Mouse (Mus musculus): ENCODE results near the gene Olfr967.
"Not testable (repeated sequence)": the region's sequence is repeated elsewhere in the genome, so short reads cannot be mapped to it uniquely, and the experiment has no call there.

Olfr967 gene

DNA sequence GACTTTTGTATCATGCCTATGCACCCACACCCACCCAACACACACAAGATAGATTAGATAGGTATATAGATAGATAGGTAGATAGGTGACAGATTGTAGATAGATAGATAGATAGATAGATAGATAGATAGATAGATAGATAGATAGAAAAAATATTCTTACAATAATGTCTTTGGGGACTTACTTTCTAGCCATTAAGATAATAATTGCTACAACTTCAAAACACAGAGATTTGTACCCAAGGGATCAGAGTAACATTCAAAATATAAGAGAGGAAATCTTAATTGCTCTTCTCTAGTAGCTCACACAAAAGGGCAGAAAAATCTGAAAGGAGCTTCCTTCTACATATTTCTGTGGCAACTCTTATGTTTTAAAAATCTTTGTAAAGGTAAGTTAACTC is at the start of gene Olfr967:
Olfr967 (plus strand) TSS at position 301 of the 400 bp plus-strand sequence.
- DNase-seq (ENCODE audit: low read depth, low spot score), result no peak

DNA sequence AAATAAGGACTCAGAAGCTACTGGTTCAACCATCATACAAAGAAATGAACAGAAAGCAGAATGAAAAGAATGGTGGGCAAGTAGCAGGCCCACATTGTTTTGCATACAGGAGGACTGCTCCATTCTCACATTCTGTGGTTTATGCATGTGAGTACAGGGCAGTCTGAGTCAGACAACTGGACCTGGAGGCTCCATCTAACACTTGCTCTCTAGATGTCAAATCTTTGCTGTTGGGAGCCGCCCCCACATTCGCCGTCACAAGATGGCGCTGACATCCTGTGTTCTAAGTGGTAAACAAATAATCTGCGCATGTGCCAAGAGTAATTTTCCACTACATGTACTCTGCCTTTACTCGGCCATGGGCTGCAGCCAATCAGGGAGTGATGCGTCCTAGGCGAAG is 44.9 kb upstream of the Olfr967 start:
- not testable (repeated sequence) for DNase-seq (ENCODE audit: low read depth, low spot score)

DNA sequence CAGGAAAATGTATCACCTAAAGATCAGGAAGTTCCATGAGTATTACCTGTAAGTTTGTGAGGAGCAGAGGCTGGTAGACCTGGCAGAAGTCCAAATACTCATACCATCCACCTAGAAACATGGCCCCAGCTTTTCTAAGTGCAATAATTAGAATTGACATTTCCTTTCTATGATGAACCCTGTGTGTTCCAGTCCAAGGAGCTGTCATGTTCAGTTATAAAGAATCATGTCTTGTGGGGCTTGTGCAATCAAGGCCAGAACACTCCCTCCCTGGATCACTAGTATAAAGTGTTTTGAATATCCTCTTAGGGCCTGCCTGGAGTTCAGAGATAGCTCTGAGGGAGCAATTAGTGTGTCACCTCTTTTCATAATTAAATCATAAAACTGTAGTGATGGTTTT is 39.0 kb upstream of the Olfr967 start, which contains the start of gene Olfr149:
Olfr149 (minus strand) TSS at position 101 of the 400 bp plus-strand sequence.
- DNase-seq (ENCODE audit: low read depth, low spot score), result no peak

DNA sequence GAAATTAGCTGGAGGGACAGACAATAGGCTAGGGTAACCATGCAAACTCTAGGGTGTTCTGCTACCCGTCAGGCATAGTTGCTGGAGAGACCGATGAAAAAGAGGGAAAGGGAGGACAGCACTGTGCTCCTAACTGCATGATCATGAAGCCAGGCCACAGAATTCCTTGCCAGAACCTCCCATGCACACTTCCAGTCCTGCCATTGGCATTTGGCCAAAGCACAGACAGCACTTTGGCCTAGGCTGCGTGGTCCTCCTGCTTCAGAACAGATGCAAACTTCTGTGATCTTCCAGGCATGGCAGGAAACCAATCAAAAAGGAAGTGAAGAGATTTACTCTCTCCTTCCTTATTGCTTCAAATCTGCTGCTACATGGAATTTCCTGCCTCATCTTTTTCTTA is 37.1 kb upstream of the Olfr967 start:
- no peak for DNase-seq (ENCODE audit: low read depth, low spot score)

DNA sequence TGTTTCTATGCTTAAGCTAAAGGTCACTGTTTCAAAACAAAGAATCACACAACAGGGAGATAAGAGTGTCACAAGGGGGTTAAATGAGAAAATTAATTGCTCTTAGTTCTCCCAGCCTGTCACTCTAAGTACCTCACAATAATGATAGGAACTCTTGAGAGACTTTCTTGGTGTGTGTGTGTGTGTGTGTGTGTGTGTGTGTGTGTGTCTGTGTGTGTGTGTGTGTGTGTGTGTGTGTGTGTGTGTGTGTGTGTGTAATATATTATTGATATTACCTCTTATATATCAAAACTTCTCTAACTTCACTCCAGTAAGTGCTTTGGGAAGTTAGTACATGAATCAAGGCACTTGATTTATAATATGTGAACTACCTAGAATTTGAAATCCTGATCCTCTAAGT is 35.0 kb upstream of the Olfr967 start, which contains the start of gene Olfr965:
Olfr965 (plus strand) TSS at position 301 of the 400 bp plus-strand sequence.
- DNase-seq (ENCODE audit: low read depth, low spot score), result no peak

DNA sequence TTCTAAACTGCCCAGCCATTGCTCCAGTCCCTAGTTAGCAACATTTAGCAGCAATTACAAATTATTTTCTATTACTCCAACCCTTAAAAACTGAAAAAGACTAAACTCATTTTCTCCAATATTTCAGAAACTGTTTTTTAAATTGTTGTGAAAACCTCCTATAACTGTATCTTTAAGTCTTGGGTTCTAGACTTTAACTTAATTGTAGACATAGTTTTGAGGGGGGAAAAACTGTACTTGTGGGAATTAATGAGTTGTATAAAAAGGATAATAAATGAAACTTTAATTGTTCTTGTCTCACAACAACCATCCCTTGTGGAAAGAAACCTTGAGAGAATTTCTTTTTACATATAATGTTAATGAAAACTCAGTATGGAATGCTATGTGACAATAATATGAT is 15.4 kb upstream of the Olfr967 start, which contains the start of gene Olfr150:
Olfr150 (plus strand) TSS at position 301 of the 400 bp plus-strand sequence.
- no peak for DNase-seq (ENCODE audit: low read depth, low spot score)

DNA sequence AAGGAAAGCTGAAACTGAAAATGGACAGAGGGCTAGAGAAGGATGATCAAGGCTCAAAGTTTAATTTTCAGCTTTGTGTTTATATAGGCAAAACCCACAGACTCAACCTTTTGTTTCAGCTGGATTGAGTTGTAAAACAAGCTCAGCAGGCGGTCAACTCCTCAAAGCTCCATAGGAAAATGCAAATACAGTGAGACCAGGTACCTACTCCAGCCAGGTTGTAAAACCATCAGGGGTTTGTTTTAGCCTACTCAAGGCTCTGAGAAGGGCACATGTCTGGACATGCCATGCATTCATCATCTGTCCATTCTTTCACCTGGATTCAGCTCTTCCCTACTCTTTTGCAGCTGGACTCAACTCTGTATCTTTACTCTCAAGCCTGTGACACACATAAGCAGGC is 5.3 kb upstream of the Olfr967 start:
- peak; percentile 84 for DNase-seq (ENCODE audit: low read depth, low spot score)

DNA sequence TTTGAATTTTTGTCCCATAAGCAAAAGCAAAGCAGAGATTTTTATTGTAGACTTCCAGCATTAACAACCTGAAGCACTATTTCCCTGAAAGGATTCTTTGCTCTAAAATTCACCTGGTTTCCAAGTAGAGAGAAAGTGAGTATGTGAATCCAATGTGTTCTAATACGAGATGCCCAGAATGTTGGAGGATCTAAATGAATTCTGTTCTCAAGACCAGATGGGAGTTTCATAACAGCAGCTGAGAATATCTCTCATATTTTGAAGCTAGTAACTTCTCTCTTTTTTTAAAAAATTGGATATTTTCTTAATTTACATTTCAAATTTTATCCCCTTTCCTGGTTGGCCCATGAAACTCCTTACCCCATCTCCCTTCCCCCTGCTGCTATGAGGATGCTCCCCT is 379 bp downstream of the Olfr967 start:
- no peak for DNase-seq (ENCODE audit: low read depth, low spot score)

DNA sequence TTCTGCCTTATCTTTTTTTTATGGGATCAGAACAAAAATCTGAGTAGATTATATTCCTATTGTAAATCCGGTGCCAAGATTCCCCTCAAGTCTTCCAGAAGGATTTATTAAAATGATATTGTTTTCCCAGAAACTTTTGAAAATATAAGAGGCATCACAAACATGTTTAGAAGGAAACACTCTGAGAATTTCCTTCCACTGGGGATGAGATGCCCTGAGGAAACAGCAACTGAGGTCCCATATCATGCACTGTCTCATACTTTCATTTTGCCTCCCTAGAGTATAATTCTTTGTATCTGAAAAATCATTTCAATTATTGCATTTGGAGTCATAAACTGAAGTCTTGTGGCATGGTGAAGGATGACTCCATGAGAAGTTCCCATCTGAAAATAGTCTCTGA is 37.1 kb downstream of the Olfr967 start, which contains the start of gene Olfr968:
Olfr968 (minus strand) TSS at position 101 of the 400 bp plus-strand sequence.
- no peak for DNase-seq (ENCODE audit: low read depth, low spot score)

DNA sequence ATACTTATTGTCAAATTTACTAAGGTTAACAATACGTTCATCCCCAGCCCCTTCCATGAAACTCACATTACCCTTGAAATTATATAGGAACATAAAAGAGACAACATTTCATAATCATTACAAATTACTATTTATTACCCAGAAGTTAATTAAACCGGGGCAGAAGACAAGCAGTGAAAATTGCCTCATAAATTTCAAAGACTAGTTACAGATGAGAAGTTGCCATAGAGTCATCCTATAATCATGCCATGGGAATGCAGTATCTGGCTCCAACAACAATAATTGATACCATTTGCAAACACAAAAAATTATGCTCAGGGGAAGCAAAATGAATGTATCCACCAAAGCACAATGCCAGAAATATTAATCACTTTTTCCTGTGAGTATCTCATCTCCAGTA is 44.5 kb downstream of the Olfr967 start, which contains the start of gene Olfr969:
Olfr969 (plus strand) TSS at position 388 of the 400 bp plus-strand sequence.
- no peak for DNase-seq (ENCODE audit: low read depth, low spot score)

Measured in R1 (cell line).